Mouse (Mus musculus) c-Kit-positive CD71-positive TER-119-negative erythroid progenitor cells, embryonic 14.5 days (primary cell): ENCODE data around the gene Txnrd2.

Source experiments
- DNase-seq: peaks from one replicate; pipeline ENCODE4 v3.0.0-alpha.2; 2013; ENCODE audit warnings: low read depth

Txnrd2 gene

GRCm38 (mm10) chr16:18394056-18394455, 32.1 kb upstream of the Txnrd2 start:
- no peak for DNase-seq

DNA sequence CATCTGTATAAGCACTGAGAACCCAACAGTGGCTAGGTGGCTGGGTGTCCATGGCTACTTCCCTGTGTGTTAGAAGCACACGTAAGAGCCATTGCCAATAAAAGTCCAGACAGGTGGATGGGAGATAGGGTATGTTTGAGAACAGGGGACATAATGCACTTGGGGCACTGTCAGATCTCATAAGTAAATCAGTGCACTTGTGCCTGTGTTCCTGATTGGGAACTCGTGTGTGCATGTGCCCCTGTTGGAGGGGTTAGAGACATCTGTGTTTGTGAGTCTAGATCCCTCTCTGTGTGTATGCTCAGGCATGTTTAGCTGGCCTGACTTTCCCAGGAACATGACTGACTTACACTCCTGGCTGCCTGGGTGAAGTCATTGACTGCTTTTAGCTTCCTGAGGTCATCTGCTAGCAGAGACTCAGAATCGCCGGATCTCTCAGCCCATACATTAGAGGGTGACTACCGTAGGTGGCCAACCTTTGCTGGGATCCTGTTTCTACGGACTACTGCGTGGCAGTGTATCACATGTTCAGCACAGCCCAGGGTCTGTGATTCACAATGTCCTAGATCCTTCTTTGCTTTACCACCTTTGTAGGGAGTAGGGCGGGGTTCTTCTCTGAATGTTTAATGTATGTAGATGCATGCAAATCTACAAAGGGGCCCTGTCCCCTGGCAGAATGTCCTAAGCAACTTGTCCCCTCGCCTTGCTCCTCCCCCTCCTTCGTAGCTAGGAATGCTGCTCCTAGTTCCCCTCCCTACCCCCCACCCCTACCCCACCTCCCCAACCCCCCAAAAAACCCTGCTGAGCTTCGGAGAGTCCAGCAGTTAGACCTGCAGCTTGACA, 31.2 kb upstream of the Txnrd2 start:
- no peak for DNase-seq

DNA sequence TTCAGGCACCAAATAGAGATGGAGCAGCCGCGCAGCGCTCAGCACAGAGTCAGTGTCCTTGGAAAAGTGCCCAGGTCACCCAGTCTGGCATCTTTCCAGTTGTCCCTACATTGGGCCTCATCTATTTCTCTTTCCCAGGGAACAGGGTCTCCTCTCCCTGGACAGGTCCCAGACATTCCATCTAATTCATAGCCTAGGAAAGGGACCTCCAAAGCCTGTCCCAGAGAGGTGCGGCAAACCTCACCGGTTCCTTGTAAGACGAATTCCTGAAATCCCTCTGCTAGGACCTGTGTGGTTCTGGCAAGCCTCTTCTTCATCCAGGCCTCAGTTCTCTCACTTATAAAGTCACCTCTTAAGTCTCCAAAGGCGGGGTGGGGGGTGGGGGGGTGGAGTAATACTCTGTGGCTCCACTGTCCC, 30.6 kb upstream of the Txnrd2 start:
- DNase-seq: no peak

DNA sequence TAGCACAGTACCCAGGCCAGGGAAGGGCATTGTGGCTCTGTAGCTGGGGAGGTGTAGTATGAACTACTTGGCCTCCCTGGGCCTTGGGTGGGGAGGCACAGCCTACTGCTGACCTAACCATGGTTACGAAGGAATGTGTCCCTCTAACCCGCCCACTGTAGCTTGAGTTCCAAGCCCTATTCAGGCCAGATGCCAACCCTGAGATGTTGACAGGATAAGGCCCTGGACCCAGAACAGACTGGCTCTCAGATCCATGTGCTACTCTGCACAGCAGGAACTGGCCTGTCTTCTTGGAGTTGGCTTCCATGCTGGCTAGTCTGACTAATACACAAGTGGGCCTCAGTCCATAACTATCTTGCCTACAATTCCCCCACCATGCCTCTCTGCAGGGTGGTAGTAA, 30.0 kb upstream of the Txnrd2 start:
- DNase-seq: no peak

DNA sequence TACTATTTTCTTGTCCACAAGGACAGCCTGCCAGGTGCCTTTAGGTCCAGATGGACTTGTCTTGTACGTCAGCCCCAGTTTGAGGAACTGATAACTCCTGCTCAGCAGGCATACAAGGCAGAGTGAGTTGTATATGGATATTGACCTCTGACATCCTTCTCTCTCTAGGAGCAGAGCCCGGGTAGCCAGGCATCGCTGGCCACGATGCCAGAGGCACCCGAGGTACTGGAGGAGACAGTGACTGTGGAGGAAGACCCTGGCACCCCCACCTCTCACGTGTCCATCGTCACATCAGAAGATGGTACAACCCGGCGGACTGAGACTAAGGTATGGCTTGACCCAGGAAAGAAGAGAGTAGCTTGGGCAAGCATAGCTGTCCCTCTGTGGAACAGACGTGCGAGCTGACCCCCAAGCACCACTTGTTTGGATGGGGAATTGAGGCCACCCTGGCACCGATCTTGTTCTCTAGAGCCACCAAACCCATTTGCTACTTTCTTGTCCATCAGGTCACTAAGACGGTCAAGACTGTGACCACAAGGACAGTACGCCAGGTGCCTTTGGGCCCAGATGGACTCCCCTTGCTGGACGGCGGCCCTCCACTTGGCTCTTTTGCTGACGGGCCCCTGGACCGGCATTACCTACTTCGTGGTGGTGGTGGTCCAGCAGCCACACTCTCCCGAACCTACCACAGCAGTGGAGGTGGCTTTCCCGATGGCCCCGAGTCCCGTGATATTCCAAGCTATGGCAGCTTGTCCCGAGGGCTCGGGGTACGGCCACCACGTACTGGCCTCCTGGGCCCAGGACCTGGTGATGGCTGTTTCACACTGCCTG, 29.2 kb upstream of the Txnrd2 start:
- no peak for DNase-seq

DNA sequence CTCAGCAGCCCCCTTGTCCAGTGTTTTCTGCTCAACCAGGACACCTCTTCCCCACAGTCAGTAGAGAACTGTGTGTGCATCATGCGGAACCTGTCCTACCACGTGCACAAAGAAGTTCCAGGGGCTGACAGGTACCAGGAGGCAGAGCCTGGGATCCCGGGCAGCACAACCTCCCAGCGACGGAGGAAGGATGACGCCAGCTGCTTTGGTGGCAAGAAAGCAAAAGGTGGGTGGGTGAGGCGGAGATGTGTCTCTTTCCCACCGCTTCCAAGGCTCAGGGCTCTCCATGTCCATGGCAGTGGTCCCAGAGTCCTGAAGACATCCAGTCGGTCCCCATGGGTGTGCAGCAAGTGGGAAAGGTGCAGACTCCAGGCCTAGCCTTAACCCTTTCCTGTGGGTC, 26.2 kb upstream of the Txnrd2 start:
- DNase-seq: no peak

GRCm38 (mm10) chr16:18400472-18401216, 25.5 kb upstream of the Txnrd2 start:
- DNase-seq: no peak

GRCm38 (mm10) chr16:18403285-18403684, 22.9 kb upstream of the Txnrd2 start:
- DNase-seq: no peak

DNA sequence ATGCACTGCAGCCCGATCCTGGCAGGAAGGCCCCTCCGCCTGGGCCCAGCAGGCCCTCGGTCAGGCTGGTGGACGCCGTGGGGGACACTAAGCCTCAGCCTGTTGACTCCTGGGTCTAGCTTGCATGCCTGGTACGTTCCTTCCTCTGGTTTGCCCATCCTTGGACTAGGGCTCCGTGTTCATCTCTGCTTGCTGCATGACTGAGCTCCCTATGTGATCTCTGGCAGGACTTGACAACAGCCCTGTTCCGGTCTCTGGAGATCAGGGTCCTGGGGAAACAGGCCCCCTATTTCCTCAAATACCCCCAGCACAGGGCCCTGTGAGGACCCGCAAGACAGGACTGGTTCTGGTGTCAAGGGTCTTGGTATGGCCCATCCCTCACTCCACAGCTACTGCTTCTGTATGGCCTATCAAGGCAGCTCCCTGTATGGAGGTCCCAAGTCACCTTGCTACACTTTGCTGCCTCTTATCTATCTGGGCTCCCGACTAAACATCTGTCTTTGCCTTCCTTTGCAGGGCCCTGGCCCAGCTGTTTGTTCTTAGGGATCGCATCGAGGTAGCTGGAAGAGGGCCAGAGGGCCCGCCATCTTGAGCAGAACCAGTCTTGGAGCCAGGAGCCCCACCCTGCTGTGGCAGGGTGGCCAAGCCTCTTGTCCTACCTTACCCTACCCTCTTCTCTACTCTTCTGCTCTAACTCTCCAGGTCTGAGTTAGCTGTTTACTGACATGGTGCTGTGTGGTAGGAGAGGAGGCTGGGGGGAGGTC, 20.9 kb upstream of the Txnrd2 start:
- DNase-seq: no peak

DNA sequence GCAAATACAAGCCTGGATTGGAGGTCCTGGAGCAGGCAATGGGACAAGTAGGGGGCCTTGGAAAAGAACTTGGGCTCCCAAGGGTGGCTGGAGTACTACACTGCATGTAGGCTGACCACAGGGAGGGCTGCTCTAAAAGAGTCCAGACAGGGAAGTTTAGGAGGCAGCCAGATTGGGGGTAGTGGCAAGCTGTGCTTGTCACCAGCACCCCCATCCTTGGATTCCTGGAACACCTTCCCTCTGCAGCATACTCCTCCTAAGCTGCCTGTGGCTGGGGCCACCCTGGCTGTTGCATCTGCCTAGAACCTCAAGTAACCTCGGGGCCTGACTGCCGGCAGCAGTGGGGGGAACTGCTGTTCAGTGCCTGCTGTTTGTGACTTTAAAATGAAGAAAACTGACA, 20.3 kb upstream of the Txnrd2 start:
- no peak for DNase-seq

DNA sequence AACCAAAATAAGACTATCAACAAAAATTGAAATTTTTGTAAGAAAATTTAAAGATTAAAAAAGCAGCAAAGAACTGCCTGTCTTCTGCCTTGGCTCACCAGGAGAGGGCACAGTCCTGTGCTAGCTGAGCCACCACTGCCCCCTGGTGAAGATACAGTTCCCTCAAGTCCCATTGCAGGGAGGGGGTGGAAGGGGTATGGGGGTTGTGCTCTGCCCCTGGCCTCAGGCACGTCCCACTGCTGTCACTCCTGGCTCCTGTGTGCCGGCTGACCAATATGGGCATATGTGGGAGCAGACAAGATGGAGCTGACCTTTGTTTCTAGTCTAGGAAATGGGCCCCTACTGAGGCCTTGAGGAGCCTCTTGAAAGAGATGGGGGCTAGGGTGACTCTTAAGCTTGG, 19.9 kb upstream of the Txnrd2 start:
- DNase-seq: no peak

DNA sequence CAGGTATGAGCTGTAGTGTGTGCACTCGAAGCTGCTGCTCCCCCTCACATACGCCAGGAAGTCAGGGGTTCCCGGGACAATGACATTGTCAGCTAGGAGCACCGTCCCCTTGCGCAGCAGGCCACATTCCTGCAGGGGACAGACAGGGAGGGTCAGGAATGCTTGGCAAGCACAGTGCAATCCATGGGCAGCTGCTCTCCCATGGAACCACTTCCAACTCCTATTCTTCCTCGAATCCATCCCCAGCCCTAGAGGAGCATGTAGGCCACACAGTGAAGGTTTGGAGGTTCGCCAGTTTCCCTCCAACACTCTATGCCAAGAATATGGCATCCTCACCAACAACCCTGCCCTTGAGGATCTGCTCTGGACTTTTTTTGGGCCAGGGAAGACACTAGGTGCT, 18.3 kb upstream of the Txnrd2 start:
- DNase-seq: no peak

- DNase-seq: no peak
Observed at GRCm38 (mm10) chr16:18409776-18410175, 16.4 kb upstream of the Txnrd2 start.

- DNase-seq: no peak
Observed at GRCm38 (mm10) chr16:18410418-18410817, 15.8 kb upstream of the Txnrd2 start.

DNA sequence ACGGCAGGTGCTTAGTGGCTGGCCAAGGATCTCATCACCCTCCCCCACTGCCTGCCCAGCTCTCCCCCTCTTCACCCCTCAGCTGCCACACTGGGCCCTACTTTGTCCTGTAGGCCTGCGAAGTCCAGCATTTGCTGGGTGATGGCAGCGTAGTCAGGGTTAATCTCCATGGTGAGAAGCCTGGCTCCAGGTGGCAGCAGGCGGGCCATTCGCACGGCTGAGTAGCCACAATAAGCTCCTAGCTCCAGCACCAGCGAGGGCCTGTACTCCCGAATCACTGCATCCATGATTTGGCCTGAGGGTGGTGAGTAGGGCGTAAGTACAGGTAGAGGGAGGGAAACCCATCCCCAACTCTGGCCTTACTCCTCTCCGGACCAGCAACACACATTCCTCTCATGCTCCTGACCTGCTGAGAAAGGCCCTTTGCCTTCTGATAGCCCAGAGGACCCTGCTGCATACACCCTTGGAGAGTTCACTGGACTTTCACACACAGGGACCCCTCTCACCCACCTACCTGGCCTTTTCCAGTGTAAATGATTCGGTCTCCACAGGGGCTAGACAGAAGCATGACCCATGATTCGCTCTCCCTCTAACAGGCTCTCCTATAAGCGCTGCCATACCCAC, 15.0 kb upstream of the Txnrd2 start:
- DNase-seq: no peak

DNA sequence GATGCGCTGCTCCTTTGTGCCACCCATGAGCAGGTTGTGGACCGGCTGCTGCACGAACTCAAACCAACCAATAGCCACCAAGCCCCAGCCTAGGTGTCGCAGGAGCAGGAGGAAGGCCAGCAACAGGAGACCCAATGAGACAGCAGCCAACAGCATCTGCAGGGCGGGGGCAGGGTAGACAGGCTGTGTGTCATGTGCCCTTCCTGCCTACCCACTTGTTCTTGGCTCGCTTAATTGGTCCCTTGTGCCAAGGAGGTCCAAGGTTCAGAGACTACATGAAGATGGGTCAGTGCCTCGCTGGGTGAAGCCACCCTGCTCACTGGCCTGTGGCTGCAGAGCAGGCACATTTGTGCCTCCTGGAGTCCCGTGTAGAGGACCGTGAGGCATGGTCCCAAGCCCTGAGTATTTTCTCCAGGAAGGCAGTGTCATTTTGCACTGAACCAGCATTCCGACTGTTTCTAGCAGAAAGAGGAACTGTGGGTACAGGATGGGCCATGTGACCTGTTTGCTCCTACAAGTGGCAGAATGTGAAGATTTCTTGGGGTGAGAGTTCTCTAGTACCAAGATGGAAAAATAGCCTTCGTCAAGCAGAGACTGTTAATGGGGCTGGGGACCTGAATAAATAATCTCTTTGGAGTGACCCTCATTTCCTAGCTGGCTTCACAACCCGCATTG, 14.2 kb upstream of the Txnrd2 start:
- no peak for DNase-seq

DNA sequence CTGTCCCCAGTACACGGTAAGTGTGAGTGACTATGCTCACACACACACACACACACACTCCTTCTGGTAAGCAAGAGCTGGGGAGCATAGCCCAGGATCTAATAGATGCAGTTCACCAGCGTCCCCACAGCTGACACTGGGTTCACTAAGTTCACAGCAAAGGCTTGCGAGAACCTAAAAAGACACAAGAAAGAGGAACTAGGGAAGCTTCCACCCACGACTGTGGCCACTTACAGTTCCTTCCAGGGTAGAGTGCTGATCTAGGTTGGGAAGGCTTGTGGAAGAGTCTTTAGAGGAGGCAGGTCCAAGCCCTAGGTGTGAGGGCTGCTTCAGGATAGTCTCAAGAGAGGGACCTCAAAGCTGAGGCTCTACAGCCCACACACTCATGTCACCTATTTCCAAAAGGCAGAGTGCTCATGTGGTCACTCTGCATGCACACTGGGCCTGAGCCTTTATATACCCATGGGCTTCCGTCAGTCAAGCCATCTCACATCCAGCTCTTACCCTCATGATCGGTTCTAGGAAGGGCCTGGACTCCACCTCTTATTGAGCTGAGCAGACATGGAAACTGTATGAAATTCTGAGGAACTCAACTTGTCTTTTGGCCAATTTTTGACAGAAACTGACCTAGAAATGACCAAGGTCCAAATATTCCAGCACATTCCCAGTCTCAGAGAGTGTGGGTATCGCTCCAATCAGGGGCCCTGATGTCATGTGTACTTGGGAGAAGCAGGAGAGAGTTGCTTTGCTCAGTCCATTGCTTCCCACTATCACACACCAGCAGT, 13.0 kb upstream of the Txnrd2 start:
- no peak for DNase-seq

GRCm38 (mm10) chr16:18416094-18416761, 10.0 kb upstream of the Txnrd2 start:
- no peak for DNase-seq

- DNase-seq: no peak
Observed at GRCm38 (mm10) chr16:18416837-18417236, 9.3 kb upstream of the Txnrd2 start.
